In genomic region chr13:73684412-73684811, GRCm38 (mm10) we compare ENCODE assay signal across 26 mouse cellular contexts. TPM values are rescaled to one million over a fixed set of nuclear protein-coding genes. Genes with fewer than 3 reads are reported as not detected.
"Had no signal": no experiment of that assay in that cellular context is flagged by ENCODE, and none has a peak within 500 bp of the region (broad histone marks: within the 10 kb centered on the region; RNA-seq: fewer than 3 reads in every experiment).

No protein-coding gene starts in this region.

- H3K4me2 ChIP-seq: limb, embryonic 12.5 days; limb, embryonic 15.5 days; liver, embryonic 11.5 days; lung, embryonic 14.5 days; stomach, embryonic 15.5 days had no signal

- DNase-seq: kidney, adult 8-10 months; left cerebral cortex, postnatal 4 days; liver, postnatal 0 days; lung, embryonic 14.5 days; lung, postnatal 36 days; midbrain, embryonic 14.5 days; right cerebral cortex, postnatal 4 days; spleen, adult 18-20 months; thymus, postnatal 25 days had no signal

- H3K27ac ChIP-seq: kidney, postnatal 0 days; limb, embryonic 12.5 days; limb, embryonic 15.5 days; liver, embryonic 14.5 days; midbrain, embryonic 10.5 days; stomach, embryonic 15.5 days had no signal

- H3K9ac ChIP-seq: limb, embryonic 12.5 days; limb, embryonic 15.5 days; liver, embryonic 14.5 days; liver, postnatal 0 days; lung, embryonic 14.5 days; stomach, embryonic 15.5 days had no signal

- H3K36me3 ChIP-seq: limb, embryonic 12.5 days; limb, embryonic 15.5 days; midbrain, embryonic 10.5 days; stomach, embryonic 15.5 days had no signal

- H3K9me3 ChIP-seq: limb, embryonic 12.5 days; limb, embryonic 15.5 days; megakaryocyte, embryonic 14.5 days; midbrain, embryonic 10.5 days; stomach, embryonic 15.5 days had no signal

- ATAC-seq: liver, postnatal 0 days; lung, postnatal 0 days had no signal

- H3K4me1 ChIP-seq: limb, embryonic 12.5 days; limb, embryonic 15.5 days; midbrain, embryonic 10.5 days; stomach, embryonic 15.5 days had no signal

- H3K4me3 ChIP-seq: limb, embryonic 12.5 days; limb, embryonic 15.5 days; megakaryocyte, embryonic 14.5 days; midbrain, embryonic 10.5 days; stomach, embryonic 15.5 days had no signal

- H3K27me3 ChIP-seq: limb, embryonic 12.5 days; limb, embryonic 15.5 days; stomach, embryonic 15.5 days had no signal

RNA-seq across cellular contexts. Expression of gene Slc6a18, which starts 6.6 kb away (rescaled TPM):
- total RNA-seq: layer of hippocampus, adult 8-10 months; layer of hippocampus, postnatal 10 days; layer of hippocampus, postnatal 36 days; left cerebral cortex, adult 8-10 months; left cerebral cortex, postnatal 14 days; left cerebral cortex, postnatal 4 days; midbrain, postnatal 0 days had no signal
- polyA plus RNA-seq: limb, embryonic 12.5 days; liver, embryonic 11.5 days; liver, embryonic 14.5 days; liver, postnatal 0 days; lung, embryonic 14.5 days; lung, postnatal 0 days; midbrain, embryonic 10.5 days; midbrain, embryonic 14.5 days; midbrain, postnatal 0 days; neural tube, embryonic 11.5 days; neural tube, embryonic 14.5 days; stomach, embryonic 15.5 days had no signal

RNA-seq across cellular contexts. Expression of gene Slc6a19, which starts 20.3 kb away (rescaled TPM):
- total RNA-seq: layer of hippocampus, postnatal 36 days; left cerebral cortex, postnatal 4 days had no signal
- polyA plus RNA-seq: limb, embryonic 12.5 days; lung, postnatal 0 days had no signal
